Mouse (Mus musculus) thymus, postnatal 0 days (tissue): Measurements from ENCODE around the gene Tfip11. TPM values are rescaled to one million over a fixed set of nuclear protein-coding genes. Genes with fewer than 3 reads are reported as not detected.
"Not testable (repeated sequence)": the region's sequence is repeated elsewhere in the genome, so short reads cannot be mapped to it uniquely, and the experiment has no call there.

Experiments used
- DNase-seq: peaks from one replicate; pipeline ENCODE4 v3.0.0-alpha.2; 2015; ENCODE audit warnings: low spot score
- polyA plus RNA-seq: library from polyadenylated mRNA; unstranded; fragments of >200 nt; fragmentation: Nextera tagmentation; extraction: Ambion mirVana; gene quantifications from 2 replicates; pipeline ENCODE4 v1.2.1, GENCODE M21; 2015

The Tfip11 gene
- polyA plus RNA-seq, 1 experiment from 2014 or later: 27.9 TPM

DNA sequence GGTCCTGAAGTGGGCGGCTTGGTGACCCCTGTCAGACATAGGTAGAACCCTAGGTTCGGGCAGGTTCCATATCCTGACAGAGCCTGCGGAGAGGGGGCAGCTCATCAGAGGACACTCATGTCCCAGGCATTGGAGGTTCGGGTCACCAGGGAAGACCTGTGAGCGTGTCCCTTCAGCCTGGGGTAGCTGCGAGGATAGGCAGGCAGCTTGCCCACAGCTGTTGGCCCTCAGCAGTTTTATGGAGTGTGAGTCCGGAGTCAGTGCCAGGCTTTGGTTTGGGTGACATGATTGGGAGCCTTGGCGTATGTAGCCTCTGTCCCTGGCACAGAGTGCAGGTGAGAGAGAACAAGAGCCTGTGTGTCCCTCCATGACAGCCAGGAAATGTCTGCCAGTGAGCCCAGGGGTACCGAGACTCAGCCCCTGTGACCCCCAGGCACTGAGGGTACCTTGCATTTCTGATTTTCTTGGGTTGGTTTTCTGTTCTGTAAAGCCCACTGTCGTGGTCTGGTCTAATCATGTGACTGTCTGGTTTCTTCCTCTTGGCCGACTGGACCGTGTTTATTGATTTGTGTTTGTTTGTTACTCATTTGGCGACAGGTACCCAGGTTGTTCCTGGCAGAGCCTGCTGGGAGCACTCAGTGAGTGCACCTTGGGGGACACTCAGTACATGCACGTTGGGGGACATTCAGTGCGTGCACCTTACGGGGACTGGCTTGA, 36.2 kb upstream of the Tfip11 start:
- no peak for DNase-seq

DNA sequence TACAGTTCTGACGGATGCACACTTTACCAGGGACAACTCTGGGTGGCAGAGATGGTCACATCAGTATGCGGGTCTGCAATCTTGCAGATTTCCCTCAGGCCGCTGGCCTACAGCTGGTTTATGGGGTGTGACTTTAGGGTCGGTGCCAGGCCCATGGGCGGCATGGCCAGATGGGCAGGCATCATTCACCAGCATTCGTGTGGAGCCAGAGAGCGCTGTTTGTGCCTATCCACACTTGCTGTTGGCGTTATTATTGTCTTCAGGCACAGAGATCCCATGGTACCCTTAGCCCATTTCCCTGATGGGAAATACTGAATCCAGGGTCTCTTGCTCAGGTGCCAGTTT, 35.6 kb upstream of the Tfip11 start:
- no peak for DNase-seq

DNA sequence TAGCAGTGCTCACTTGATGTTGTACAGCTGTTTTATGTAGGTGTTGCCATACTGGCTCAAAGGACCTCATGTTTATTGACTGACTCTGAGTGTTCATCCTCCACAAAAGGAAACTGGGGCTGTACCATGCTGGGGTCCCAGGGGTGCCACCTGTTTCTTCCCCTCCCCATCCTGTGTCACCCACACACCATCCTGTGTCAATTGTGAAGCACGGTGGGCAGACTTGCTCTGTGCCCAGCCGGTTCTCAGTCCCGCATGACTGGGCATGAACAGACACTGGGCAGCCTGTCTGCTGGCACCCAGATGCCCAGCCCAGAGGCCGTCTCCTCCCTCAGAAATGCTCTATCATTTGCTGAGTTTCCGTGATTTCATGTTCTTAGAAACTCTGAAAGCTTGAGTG, 34.3 kb upstream of the Tfip11 start:
- peak; percentile 52 for DNase-seq

DNA sequence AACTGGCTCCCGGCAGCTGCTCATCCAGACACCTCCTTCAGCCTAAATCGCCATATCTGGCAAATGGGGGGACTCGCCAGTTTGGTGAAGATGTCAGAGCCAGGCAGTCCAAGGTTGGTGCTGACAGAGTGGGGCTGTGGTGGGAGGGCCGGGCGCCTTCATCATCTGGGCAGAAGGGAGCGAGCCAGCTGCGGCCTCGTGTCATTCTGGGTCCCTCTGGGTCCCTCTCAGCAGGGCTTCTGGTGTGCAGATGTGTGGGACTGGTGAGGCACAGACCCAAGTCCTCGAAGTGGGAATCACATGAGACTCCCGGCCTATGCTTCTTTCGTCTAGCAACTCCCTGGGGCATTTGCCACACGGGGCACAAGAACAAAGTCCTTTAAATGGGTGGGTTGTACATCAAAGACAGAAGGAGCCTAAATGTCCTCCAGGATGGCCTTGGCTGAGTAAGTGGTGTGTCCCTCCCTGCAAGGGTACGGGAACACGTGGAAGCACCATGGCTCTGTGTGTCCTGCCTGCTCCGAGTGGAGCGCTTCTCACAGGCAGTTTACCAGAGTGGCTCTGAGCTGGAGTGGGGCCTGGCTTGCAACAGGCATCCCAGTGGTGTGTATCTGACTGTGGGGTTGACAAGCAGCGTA, 33.7 kb upstream of the Tfip11 start:
- no peak for DNase-seq

DNA sequence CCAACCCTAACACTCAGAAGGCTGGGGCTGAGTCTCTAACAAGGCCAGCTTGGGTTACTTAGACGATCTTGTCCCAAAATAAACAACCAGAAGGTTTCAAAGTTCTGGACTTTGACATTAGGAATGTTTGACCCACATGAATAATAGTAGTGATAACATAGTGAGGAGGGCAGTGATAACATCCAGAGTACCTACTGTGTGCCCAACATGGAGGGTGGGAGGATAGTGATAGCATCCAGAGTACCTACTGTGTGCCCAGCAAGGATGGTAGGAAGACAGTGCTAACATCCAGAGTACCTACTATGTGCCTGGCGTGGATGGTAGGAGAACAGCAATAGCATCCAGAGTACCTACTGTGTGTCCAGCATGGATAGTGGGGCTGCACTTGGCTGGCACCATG, 32.4 kb upstream of the Tfip11 start:
- no peak for DNase-seq

DNA sequence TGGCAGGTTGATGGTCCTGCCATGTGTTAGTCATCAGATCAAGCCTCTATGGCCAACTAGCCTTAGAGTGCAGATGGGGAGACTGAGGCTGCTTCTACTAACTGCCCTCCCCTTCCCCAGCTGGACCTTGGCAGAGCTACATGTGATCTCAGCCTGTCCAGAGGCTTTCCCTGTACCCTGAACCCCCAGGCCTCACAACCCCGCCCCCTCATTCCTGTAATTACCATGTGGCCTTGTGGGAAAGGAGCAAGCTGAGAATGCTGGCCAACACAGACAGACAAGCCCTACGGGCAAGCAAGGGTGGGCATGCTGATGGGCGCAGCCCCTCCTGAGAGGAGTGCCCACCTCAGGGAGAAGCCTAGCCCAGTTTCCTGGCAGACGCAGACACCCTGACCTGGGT, 31.5 kb upstream of the Tfip11 start:
- DNase-seq: no peak

DNA sequence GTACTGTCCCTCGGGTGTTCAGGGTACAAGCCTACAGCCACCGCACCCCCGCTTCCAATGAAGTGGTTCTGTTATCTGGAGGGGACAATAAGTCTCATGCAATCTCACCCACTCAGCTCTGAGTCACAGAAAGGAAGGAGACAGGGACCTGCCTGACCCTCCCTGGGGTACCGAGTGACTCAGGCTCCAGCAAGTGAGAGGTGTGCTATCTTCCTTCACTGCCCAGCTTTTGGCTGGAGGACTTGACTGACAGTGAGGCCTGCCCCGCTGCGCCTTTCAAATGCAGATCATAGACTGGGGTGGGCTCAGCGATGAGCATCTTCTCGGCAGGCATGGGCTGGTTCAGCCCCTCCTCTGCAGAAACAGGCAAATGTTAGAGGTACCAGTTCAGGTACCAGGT, 31.0 kb upstream of the Tfip11 start:
- no peak for DNase-seq

DNA sequence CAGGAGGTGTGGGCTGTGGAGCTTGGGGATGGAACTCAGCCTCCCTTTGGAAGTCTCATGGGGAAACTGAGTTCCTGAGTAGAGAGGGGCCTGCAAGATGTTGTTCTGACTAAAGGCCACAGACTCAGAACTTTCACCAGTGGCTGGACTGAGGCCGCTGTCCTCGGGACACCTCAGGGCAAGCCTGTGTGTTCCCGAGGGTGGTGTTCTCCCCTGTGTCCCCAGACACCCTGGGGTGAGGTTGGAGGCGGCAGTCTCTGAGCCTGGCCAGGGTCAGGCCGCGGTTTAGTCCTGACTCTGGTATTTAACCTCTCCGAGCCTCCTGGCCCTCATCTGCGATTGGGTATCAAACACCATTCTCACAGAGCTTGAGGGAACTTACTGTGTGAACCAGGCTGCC, 30.6 kb upstream of the Tfip11 start:
- DNase-seq: no peak

DNA sequence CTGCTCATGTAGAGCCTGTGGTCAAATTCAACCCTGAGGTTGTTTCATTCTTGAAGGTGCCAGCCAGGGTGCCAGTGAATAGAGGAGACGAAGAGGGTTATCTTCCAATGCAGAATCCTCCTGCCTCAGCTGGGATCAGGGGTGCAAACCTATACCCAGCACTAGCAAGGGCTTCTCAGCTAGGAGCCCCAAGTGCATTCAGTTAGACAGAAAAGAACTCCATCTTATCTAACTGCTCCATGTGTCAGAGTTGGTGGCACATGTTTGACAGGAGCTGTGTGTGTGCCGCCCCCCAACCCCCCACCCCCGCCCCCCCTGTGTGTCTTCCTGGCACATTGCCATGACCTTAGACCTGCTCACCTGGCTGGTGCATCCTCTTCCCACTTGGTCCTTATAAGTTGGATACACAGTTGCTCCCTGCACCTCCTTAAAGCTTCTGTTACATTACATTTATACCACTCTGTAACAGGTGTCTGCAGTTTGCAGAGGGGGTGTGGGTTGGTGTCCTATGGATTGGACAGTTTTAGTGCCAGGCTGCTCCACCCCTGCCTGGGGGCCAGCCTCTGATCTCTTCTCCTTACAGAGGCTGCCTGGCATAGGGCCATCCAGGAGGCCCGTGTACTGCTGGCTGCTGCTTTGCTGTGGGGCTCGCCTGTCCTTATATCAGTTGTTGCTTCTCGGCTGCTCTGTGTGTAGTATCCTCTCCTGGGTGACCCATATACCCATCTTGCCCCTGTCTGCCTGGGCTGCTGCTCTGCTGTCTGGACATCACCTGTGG, 29.6 kb upstream of the Tfip11 start:
- DNase-seq: no peak

DNA sequence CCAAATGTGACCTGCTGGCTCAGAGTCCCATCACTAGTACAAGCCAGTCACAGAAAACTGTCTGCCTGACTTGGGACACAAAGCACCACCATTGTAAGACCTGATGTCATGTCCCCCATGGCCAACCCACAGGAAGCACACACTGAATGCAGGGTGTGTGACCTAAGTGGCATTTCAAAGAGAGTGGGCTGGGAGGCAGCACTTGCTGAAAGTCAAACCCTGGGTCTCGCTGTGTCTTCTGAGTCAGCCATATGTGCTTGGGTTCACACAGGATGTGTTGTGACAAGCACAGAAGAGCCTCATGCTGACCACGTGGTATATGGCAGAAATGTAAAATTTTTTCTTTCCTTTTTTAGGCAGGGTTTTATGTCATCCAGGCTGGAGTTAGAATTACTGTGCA, 28.9 kb upstream of the Tfip11 start:
- peak; percentile 72 for DNase-seq

DNA sequence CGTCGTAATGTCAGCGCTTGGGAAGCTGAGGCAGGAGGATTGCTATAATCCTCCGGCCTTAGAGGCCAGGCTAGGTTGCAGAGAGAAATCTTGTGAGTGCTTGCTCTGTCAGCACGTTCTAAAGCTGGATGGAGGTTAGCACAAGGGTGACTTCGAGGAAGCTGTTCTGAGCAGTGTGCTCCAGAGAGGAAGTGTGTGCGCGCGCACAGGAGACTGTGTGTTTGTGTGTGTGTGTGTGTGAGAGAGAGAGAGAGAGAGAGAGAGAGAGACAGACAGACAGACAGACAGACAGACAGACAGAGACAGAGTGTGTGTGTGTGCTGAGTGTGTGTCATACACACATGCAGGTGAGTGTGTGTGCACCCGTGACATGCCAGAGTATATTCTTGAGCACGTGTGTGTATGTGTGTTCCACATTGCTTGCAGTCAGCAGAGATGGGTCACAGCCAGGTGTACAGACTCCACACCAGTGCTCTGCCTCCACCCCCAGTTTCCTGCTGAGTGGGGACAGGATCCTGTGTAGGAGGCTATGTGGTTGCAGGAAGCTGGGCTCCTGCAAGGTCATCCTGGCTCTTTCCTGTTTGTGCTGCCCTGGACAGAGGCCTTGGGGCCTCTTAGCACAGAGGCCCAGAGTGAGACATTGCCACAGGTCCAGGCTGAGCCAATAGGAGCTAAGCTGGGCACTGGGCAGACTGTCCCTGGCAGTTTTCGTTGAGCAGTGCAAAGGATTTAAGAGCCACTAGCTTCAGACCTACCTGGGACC, 27.8 kb upstream of the Tfip11 start:
- DNase-seq: peak; percentile 73

DNA sequence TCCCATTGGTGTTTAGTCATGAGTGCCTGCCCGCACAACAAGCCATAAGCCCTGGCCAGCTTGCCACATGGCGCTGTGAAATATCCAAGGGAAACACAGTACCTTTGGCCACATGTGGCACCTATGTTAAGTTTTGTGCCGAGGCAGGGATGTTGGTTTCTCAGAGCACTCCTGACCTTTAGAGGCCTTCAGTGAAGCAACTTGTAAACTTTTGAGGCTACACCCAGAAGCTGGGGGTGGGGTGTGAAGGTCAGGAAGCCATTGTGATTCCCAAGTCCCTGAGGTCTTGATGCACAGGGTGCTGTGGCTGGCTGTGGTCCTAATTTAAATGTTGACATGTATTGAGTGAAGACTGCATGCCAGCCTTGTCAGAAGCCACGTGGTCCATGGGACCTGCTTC, 26.8 kb upstream of the Tfip11 start:
- DNase-seq: no peak

DNA sequence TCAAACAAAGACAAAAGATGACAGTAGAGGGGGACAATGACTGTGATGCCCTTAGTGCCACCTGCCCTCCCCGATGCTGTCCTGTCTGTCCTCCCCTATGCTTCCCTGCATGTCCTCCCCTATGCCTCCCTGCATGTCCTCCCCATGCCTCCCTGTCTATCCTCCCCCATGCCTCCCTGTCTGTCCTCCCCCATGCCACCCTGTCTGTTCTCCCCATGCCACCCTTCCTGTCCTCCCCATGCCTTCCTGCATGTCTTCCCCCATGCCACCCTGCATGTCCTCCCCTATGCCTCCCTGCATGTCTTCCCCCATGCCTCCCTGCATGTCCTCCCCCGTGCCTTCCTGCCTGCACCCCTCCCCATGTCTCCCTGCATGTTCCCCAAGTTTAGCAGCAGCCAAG, 26.0 kb upstream of the Tfip11 start:
- DNase-seq: no peak

DNA sequence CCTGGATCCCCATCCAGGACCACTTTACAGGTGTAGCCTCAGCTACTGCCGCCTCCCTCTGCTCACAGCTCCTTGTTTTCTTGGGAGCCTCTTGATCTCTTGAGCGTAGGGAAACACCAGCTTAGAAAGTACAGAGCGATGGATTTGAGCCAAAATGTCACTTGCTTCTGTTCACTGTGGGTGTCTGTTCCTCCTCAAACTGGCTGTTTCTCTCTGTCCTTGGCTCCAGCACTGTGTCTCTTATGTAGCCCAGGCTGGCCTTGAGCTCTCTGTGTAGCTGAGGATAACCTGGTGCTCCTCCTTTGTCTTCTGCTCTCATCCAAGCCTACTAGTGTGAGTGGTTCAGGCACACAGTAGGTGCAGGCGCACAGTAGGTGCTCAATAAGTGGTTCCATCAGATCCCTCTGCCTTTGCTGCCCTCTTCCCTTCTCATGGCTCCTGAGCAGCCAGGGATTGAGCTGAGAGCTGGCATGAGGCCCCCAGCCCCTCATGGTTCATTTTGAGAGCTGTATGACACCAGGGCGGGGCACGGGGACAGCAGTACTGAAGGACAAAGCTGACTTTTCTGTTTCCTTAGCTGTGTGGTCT, 25.3 kb upstream of the Tfip11 start:
- DNase-seq: no peak

DNA sequence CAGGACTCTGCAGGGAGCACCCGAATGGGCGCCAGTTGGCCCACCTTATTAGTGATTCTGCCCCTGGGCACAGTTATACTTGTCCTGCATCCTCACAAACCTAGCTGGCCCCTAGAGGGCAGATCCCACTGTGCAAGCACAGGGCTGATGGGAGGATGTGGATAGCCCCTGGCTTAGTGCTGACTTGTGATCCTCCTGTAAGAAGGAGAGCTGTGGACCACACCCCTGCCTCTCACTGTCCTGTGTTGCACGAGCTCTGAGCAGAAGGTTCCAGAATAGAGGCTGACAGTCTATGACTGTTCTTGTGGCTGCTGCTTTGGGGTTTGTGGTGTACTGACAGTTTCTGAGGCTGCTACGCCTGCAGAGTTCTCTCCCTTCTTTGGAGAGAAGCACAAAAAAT, 24.5 kb upstream of the Tfip11 start:
- DNase-seq: peak; percentile 40

DNA sequence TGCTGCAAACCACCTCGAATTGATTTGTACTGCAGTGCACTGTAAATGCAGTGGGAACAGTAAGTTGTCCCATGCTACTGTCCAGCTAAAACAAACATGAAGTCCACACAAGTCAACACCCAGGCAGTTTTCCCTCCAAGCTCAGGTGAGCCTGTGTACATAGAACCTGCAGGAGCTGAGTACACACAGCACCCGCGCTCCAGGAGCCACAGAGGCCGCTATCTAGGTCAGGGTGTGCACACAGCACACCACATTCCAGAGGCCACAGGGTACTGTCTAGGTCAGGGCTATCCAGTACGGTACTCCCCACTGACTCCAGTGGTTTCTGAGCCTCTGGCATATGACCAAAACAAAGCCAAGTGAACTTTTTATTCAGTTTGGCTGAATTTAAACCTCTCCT, 23.8 kb upstream of the Tfip11 start:
- DNase-seq: no peak

DNA sequence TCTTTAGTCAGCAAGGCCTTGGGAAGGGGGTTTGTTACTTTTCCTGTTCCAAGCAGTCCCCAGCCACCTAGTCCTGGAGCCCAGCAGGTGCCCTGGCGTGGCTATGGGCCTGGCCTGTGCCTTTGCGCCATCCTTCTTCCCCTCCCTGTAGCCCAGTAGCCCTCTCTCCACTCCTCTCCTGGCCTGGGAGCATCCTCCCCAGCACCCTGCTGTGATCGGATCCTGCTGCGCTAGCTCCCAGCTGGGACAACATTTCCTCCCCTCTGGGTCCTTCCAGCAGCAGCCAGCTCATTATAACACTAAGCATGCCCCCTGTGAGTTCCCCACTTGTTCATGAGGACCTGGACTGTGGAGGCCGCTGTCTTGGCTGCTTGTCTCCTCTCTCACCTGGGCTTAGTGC, 20.3 kb upstream of the Tfip11 start:
- DNase-seq: no peak

DNA sequence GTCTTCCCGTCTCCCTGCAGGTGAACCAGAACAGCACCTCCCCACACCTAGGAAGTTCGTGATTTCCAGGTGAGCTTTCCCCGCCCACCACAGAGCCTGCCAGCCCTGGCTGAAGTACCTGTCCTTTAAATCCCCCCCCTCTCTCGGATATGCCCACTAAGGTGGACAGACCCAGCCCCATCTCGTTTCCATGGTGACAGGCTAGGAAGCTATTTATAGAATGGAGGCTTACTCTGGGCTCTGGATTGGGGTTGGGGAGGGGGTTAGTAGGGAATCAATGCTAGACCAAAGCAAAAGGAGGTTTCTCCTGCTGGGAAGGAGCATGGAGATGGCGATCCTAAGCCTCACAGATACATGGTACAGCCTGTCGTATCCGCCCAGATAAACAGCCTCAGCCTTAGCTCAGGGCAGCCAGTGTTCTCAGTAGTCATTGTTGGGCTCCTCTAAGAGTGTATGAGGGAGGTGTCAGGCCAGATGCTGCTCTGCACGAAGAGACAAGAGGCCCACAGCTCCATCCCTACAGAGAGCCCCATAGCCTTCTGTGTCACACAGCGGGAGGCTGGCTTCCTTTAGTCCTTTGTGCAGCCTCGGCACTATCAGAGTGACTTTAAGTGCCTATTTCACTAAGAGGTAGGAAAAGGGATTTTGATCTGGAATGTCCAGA, 12.8 kb upstream of the Tfip11 start:
- DNase-seq: no peak

DNA sequence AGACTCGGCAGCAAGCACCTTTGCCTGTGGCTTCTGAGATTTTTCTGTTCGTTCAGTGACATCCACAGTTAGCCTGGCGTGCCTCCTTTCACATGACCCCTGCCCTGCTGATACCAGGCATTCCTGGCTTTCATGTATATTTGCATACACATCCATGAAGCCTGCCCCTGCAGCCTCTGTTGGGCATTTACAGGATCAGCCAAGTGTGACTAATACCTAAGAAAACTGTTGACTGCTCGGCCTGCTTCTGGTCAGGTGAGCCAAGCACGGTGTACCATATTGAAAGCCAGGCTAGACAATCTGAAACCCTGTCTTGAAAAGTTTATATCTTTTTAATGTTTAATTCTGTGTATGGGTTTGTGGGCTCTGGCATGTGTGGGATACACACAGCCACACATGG, 9.7 kb upstream of the Tfip11 start:
- no peak for DNase-seq

DNA sequence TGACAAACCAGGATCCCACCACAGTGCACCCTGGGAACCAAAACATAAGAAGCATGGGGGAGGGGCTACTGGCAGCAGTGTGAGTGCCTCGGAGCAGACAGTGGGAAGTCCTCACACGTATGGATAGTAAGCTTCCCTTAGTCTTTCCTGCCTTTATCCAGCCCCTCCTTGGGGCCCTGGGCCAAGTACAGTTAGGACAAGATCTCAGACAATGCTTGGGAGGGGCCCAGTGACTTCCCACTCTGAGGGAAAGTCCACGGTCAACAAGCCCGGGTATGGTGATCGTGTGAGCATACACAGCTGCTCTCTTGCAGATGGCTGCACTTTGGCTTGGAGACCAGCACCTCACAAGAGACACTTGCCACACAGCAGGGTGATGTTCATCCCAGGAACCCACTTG, 8.8 kb upstream of the Tfip11 start:
- DNase-seq: no peak

DNA sequence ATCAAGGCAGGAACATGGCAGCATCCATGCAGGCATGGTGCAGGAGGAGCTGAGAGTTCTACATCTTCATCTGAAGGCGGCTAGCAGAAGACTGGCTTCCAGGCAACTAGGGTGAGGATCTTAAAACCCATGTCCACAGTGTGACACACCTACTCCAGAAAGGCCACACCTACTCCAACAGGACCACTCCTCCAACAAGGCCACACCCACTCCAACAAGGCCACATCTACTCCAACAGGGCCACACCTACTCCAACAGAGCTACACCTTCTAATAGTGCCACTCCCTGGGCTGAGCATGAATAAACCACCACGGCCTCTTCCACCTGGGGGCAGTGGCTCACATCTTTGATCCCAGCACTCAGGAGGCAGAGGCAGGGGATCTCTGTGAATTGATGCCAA, 6.8 kb upstream of the Tfip11 start:
- DNase-seq: not testable (repeated sequence)
